Mouse (Mus musculus) gastrocnemius, postnatal 36 days (tissue): Measurements from ENCODE around the gene Gata5. TPM values are rescaled to one million over a fixed set of nuclear protein-coding genes. Genes with fewer than 3 reads are reported as not detected.

ENCODE experiments used
- DNase-seq, 2 experiments: peaks; one replicate each; pipeline ENCODE4 v3.0.0; 2022
- intact Hi-C: fragments of 180-260 bp; cut with DNase I; formaldehyde crosslinking; loops from one replicate; pipeline ENCODE4 v1.15.1; 2025
- total RNA-seq, 2 experiments: library from RNA; stranded (reverse); gene quantifications; 2 replicates each; pipeline ENCODE4 v1.2.3; 2021

Gene Gata5
- total RNA-seq, 2 experiments from 2014 or later: not detected

GRCm38 (mm10) chr2:180276385-180276784 is 58.1 kb downstream of the Gata5 start:
- intact Hi-C loops: loop anchor here (5.0 kb wide), 1 partner anchor 156 kb away; no protein-coding TSS in a partner anchor
- DNase-seq: no peak

GRCm38 (mm10) chr2:180275836-180276235 is 58.7 kb downstream of the Gata5 start:
- DNase-seq: peak; percentile 76 to 78
- intact Hi-C loops: loop anchor here (1.0 to 5.0 kb wide), 2 partner anchors 71 to 156 kb away; no protein-coding TSS in a partner anchor

Other genes starting within 250 kb of the Gata5 start
- not detected for gene Hrh3, start 230.2 kb downstream of the Gata5 start, total RNA-seq
- gene Osbpl2, start 215.4 kb downstream of the Gata5 start, total RNA-seq: 10 to 100 TPM; 15.5 to 17.0 TPM
- gene Adrm1, start 163.2 kb downstream of the Gata5 start, total RNA-seq: 100 to 1,000 TPM in 1 of 2 experiments, 10 to 100 TPM in 1; 95.4 to 103 TPM
- gene Lama5, start 108.8 kb downstream of the Gata5 start, total RNA-seq: 10 to 100 TPM in 1 of 2 experiments, 1 to 10 TPM in 1; 8.7 to 11.2 TPM
- gene Rps21, start 77.3 kb downstream of the Gata5 start, total RNA-seq: 100 to 1,000 TPM; 310 to 370 TPM
- 10 to 100 TPM in 1 of 2 experiments, 1 to 10 TPM in 1; 9.7 to 11.5 TPM for gene Cables2, start 61.2 kb downstream of the Gata5 start, total RNA-seq
- not detected for gene Rbbp8nl, start 44.8 kb downstream of the Gata5 start, total RNA-seq
- under 1 TPM in 1 of 2 experiments, not detected in 1; 0.08 TPM for gene Slco4a1, start 121.5 kb upstream of the Gata5 start, total RNA-seq
- gene Ntsr1, start 165.3 kb upstream of the Gata5 start, total RNA-seq: not detected
- 1 to 10 TPM; 4.2 to 5.3 TPM for gene Mrgbp, start 246.6 kb upstream of the Gata5 start, total RNA-seq